Mouse (Mus musculus) frontal cortex, postnatal 25 days (tissue): Measurements from ENCODE around the gene Skint1.
"Not testable (repeated sequence)": the region's sequence is repeated elsewhere in the genome, so short reads cannot be mapped to it uniquely, and the experiment has no call there.

Source experiments
- DNase-seq, 2 experiments: peaks; one replicate each; pipeline ENCODE4 v3.0.0; 2022; ENCODE audit warnings: low spot score in 2 of 2

The Skint1 gene

DNA sequence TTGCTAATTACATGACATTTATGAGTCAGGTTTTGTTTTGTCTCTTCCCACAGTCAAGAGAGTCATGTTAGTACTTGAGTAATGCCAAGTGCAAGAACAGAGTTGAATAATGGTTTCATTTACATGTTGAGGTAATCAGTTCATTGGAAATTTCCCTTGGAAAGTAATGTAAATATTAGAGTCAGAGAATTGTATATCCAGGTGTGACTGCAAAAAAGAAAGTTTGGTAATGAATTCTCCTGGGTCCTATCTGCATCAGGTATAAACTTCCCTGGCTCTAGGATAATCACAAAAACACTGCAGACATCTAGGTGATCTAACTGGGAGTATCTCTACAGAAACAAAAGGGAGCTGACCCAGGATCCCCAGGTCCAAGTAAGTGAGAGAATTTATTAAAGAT is at the start of gene Skint1:
TSS of gene Skint1 (plus strand) at position 301 of the 400 bp plus-strand sequence.
- no peak for DNase-seq

GRCm38 (mm10) chr4:111961309-111961708 is 44.8 kb upstream of the Skint1 start:
- DNase-seq, result no peak

- not testable (repeated sequence) for DNase-seq
Observed at GRCm38 (mm10) chr4:111963241-111963640, 42.8 kb upstream of the Skint1 start.

GRCm38 (mm10) chr4:111963669-111964068 is 42.4 kb upstream of the Skint1 start:
- DNase-seq, result no peak

DNA sequence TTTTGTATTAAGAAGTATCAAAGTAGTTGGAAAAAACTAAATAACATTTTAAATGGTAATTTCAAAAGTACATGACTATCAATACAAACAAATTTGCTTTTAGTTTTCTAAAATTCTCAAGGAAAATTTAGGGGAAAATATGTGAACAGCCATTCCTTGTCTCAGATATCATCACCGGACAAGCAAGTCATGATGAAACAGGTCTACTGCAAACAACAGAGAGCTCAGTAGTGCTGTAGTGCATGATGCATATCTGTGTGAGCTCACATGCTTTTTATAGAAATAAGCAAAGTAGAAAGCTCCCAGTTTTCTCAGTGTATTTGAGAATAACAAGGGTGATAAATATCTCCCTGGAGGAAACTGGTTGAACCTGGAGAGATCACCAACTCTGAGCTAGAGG is 33.4 kb upstream of the Skint1 start, which contains the start of gene Skint7:
TSS of gene Skint7 (plus strand) at position 301 of the 400 bp plus-strand sequence.
- DNase-seq, result no peak

GRCm38 (mm10) chr4:112071716-112072115 is 65.6 kb downstream of the Skint1 start, which contains the start of gene Skint4:
Gene Skint4, plus strand, starts transcription at chr4:112072016.
- no peak for DNase-seq
